Mouse (Mus musculus) lung, embryonic 14.5 days (tissue): ENCODE data around the gene Ubr2. TPM values are rescaled to one million over a fixed set of nuclear protein-coding genes. Genes with fewer than 3 reads are reported as not detected.

ENCODE experiments used
- ATAC-seq: fragments of 200-750 bp; cut with Nextera tagmentation; 2 replicates; pipeline ENCODE4 v1.8.0; 2017; ENCODE audit warnings: mild to moderate bottlenecking, moderate TSS enrichment, moderate library complexity; ENCODE audit not compliant: insufficient read depth
- DNase-seq: peaks from one replicate; pipeline ENCODE4 v3.0.0-alpha.2; 2015
- H3K27ac ChIP-seq: fragments of 300-500 bp; sonication (generic); 2 replicates; pipeline ENCODE4 v1.5.1; 2014; ENCODE audit warnings: low read depth, mild to moderate bottlenecking, moderate library complexity
- H3K27me3 ChIP-seq: fragments of 300-500 bp; sonication (generic); 2 replicates; pipeline ENCODE4 v1.6.1; 2014; ENCODE audit warnings: low read length, control low read depth; ENCODE audit not compliant: insufficient read depth
- H3K36me3 ChIP-seq: fragments of 300-500 bp; sonication (generic); 2 replicates; pipeline ENCODE4 v1.6.1; 2014; ENCODE audit warnings: control low read depth; ENCODE audit not compliant: insufficient read depth
- H3K4me1 ChIP-seq: fragments of 300-500 bp; sonication (generic); 2 replicates; pipeline ENCODE4 v1.6.1; 2014; ENCODE audit warnings: antibody characterized with exemption, control low read depth; ENCODE audit not compliant: insufficient read depth
- H3K4me2 ChIP-seq: fragments of 300-500 bp; sonication (generic); 2 replicates; pipeline ENCODE4 v1.6.1; 2014; ENCODE audit warnings: mild to moderate bottlenecking
- H3K4me3 ChIP-seq: fragments of 300-500 bp; sonication (generic); 2 replicates; pipeline ENCODE4 v1.5.1; 2014; ENCODE audit warnings: low read depth, low read length
- H3K9ac ChIP-seq: fragments of 300-500 bp; sonication (generic); 2 replicates; pipeline ENCODE4 v1.6.1; 2014
- H3K9me3 ChIP-seq: fragments of 300-500 bp; sonication (generic); 2 replicates; pipeline ENCODE4 v1.6.1; 2016; ENCODE audit warnings: low read depth, low read length, control low read depth
- CTCF ChIP-seq: IDR thresholded peaks from 2 replicates; pipeline ENCODE4 v1.5.1; 2016; ENCODE audit warnings: antibody characterized with exemption, low read depth
- WGBS: fragments of 180-500 bp; shearing (Covaris S2); extraction: QIAGEN DNeasy Blood & Tissue Kit; methylation state at CpG from one replicate; pipeline ENCODE4 v1.1.7; 2014; 5-methylcytosine and 5-hydroxymethylcytosine counted together
- polyA plus RNA-seq: library from polyadenylated mRNA; unstranded; fragments of >200 nt; fragmentation: Nextera tagmentation; extraction: Ambion mirVana; gene quantifications from 2 replicates; pipeline ENCODE4 v1.2.1, GENCODE M21; 2014

The Ubr2 gene
- polyA plus RNA-seq, 1 experiment from 2014 or later: 28.6 TPM

DNA sequence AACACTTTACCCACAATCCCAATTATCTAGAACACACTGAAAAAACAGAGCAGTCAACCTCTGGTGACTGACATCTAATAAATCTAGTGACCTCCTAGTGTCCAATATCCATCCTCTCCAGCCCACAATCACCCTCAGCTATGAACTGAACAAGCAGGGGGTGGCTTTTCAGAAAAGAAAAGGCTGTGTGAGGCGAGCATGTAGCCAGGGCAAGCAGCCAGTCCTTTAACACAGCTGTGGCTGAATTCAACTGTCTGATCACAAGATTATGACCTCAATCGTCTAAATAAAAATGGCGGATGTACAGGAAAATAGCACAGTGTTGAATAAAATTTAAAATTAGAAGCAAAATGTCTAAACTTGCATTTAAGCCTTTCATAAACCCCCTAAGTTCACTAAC, 22.7 kb downstream of the Ubr2 start:
- no peak for DNase-seq

GRCm38 (mm10) chr17:46980050-46980449, 30.3 kb downstream of the Ubr2 start:
- peaks cover 98% of the 10 kb centered on the region for H3K36me3 ChIP-seq
- H3K27ac ChIP-seq: no peak overlapping the region
- no peak for ATAC-seq

More for the DNA sequence above, 22.7 kb downstream of the Ubr2 start:
- Histone ChIP-seq H3K36me3 (peaks cover 98% of the 10 kb centered on the region), H3K4me1 (no peaks in the 10 kb centered on the region), H3K9me3 (no peaks in the 10 kb centered on the region), H3K27me3 (no peaks in the 10 kb centered on the region), H3K4me2 (no peak overlapping the region), H3K9ac (no peak overlapping the region), H3K27ac (no peak overlapping the region), H3K4me3 (no peak overlapping the region)
- no peak for ATAC-seq
- 83% methylated on average over 3 of the region's 3 CpGs for WGBS
- no peak for TF ChIP-seq CTCF

GRCm38 (mm10) chr17:46975183-46975582, 35.2 kb downstream of the Ubr2 start:
- 63% methylated on average over 3 of the region's 3 CpGs for WGBS
- Histone ChIP-seq H3K4me1 (no peaks in the 10 kb centered on the region), H3K4me3 (no peak overlapping the region), H3K27ac (no peak overlapping the region), H3K36me3 (peaks cover 98% of the 10 kb centered on the region), H3K4me2 (no peak overlapping the region), H3K27me3 (no peaks in the 10 kb centered on the region), H3K9ac (no peak overlapping the region), H3K9me3 (no peaks in the 10 kb centered on the region)
- ATAC-seq (no peak), DNase-seq (peak; percentile 86)
- peak; percentile 92 for TF ChIP-seq CTCF

More at GRCm38 (mm10) chr17:46980050-46980449, 30.3 kb downstream of the Ubr2 start:
- Histone ChIP-seq H3K27me3 (no peaks in the 10 kb centered on the region), H3K9ac (no peak overlapping the region), H3K4me3 (no peak overlapping the region), H3K4me2 (no peak overlapping the region), H3K9me3 (no peaks in the 10 kb centered on the region), H3K4me1 (no peaks in the 10 kb centered on the region)
- whole genome bisulfite sequencing: 93% methylated on average over 6 of the region's 6 CpGs
- no peak for TF ChIP-seq CTCF
- no peak for DNase-seq

GRCm38 (mm10) chr17:46972603-46973002, 37.8 kb downstream of the Ubr2 start:
- Histone ChIP-seq H3K27me3 (no peaks in the 10 kb centered on the region), H3K9me3 (no peaks in the 10 kb centered on the region), H3K27ac (no peak overlapping the region), H3K9ac (no peak overlapping the region), H3K4me3 (no peak overlapping the region), H3K4me2 (no peak overlapping the region), H3K4me1 (no peaks in the 10 kb centered on the region), H3K36me3 (peaks cover 96% of the 10 kb centered on the region)
- TF ChIP-seq CTCF: no peak
- ATAC-seq (no peak), DNase-seq (no peak)
- 95% methylated on average over 7 of the region's 7 CpGs for WGBS

DNA sequence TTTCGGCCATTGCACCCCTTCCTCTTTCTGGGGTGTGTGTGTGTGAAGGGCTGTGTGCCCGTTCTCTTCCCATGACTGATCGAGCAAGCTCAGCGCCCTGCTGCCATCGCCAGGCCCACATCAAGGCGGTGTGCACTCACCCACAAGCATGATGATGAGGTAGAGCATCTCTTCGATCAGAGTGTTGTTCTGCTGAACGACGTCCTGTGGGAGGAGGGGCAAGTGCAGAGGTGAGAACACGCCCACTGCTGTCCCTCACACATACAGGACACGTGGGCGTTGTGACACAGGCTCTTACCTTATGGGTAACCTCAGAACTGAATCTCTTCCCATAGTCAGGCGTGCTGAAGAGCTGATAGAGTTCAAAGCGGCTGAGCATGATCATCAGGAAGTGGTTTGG, 43.5 kb downstream of the Ubr2 start:
- no peak overlapping the region for H3K4me2 ChIP-seq
- H3K9me3 ChIP-seq: no peaks in the 10 kb centered on the region
- H3K27ac ChIP-seq: no peak overlapping the region
- DNase-seq (no peak), ATAC-seq (no peak)
- no peaks in the 10 kb centered on the region for H3K4me1 ChIP-seq
- H3K9ac ChIP-seq: no peak overlapping the region
- no peak overlapping the region for H3K4me3 ChIP-seq
- H3K27me3 ChIP-seq: no peaks in the 10 kb centered on the region
- TF ChIP-seq CTCF: no peak
- 86% methylated on average over 14 of the region's 14 CpGs for WGBS
- peaks cover 98% of the 10 kb centered on the region for H3K36me3 ChIP-seq

- no peaks in the 10 kb centered on the region for H3K9me3 ChIP-seq
- ATAC-seq: no peak
- no peak overlapping the region for H3K9ac ChIP-seq
- no peak overlapping the region for H3K4me3 ChIP-seq
- 78% methylated on average over 13 of the region's 13 CpGs for WGBS
- no peak for TF ChIP-seq CTCF
- H3K27me3 ChIP-seq: no peaks in the 10 kb centered on the region
- no peak overlapping the region for H3K27ac ChIP-seq
- DNase-seq: peak; percentile 19
- H3K4me2 ChIP-seq: no peak overlapping the region
- no peaks in the 10 kb centered on the region for H3K4me1 ChIP-seq
- H3K36me3 ChIP-seq: peaks cover 99% of the 10 kb centered on the region
These were observed 47.2 kb downstream of the Ubr2 start for GRCm38 (mm10) chr17:46963186-46963585.

DNA sequence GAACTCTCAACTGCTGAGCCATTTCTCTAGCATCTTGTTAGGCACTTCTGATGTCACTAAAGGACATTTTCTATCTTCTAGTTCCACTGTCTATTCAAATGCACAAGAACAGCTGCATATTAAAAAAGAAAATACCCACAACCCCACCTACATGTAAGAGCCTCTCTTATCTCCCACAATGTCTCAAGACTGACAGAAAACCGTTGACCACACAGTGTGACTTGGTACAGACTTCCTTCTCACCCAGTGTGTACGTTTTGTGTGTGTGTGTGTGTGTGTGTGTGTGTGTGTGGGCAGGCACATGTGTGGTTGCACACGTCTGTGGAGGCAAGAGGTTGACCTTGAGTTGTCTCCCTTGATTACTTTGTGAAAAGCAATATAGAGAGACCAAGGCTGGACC, 48.2 kb downstream of the Ubr2 start:
- no peak overlapping the region for H3K4me3 ChIP-seq
- H3K4me2 ChIP-seq: no peak overlapping the region
- no peaks in the 10 kb centered on the region for H3K4me1 ChIP-seq
- ATAC-seq (no peak), DNase-seq (no peak)
- peaks cover 99% of the 10 kb centered on the region for H3K36me3 ChIP-seq
- no peaks in the 10 kb centered on the region for H3K27me3 ChIP-seq
- no peak overlapping the region for H3K9ac ChIP-seq
- 74% methylated on average over 3 of the region's 3 CpGs for WGBS
- H3K27ac ChIP-seq: no peak overlapping the region
- no peaks in the 10 kb centered on the region for H3K9me3 ChIP-seq
- no peak for TF ChIP-seq CTCF

DNA sequence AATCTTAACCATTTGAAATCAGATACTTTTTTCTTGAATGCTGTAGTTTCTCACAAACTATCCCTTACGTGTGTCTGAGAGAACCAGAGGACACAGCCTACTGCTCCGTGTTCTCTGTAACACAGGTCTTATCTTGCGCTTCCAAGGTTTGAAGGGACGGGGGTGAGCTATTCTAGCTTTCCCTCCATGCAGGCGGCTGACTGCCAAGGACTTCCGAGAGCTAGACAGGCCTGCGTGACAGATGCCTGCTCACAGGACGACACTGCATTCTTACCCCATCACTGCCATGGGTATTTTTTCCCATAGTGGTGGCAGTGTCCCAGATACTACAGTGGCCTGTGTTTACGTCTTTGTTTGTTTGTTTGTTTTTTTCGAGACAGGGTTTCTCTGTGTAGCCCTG, 50.1 kb downstream of the Ubr2 start:
- Histone ChIP-seq H3K4me2 (no peak overlapping the region), H3K4me3 (no peak overlapping the region), H3K27me3 (no peaks in the 10 kb centered on the region), H3K4me1 (no peaks in the 10 kb centered on the region), H3K9me3 (no peaks in the 10 kb centered on the region), H3K27ac (no peak overlapping the region), H3K9ac (no peak overlapping the region), H3K36me3 (peaks cover 99% of the 10 kb centered on the region)
- DNase-seq: no peak
- no peak for TF ChIP-seq CTCF
- WGBS: 84% methylated on average over 10 of the region's 10 CpGs
- ATAC-seq: no peak
